Mouse (Mus musculus) ES-E14 (cell line): ENCODE data around the gene Dchs1. TPM values are rescaled to one million over a fixed set of nuclear protein-coding genes. Genes with fewer than 3 reads are reported as not detected.

Experiments
- DNase-seq: peaks from one replicate; pipeline ENCODE4 v3.0.0-alpha.2; 2013; ENCODE audit warnings: low read depth, low spot score
- H3K27ac ChIP-seq: 2 replicates; pipeline ENCODE4 v1.5.1; 2012; ENCODE audit warnings: low read depth, mild to moderate bottlenecking, low read length, moderate library complexity, mixed read lengths; ENCODE audit not compliant: poor library complexity, insufficient read depth, severe bottlenecking
- H3K36me3 ChIP-seq: 2 replicates; pipeline ENCODE4 v1.6.1; 2012; ENCODE audit warnings: mild to moderate bottlenecking, low read length, moderate library complexity, mixed read lengths; ENCODE audit not compliant: control insufficient read depth, poor library complexity, insufficient read depth, severe bottlenecking
- H3K4me1 ChIP-seq, 2 experiments: fragments of 150-350 bp in 1 of 2; sonication (generic) in 1 of 2; 2 replicates each; pipeline ENCODE4 v1.6.1; 2012; ENCODE audit warnings: low read length in 2 of 2, mild to moderate bottlenecking in 1 of 2, mixed read lengths in 1 of 2; ENCODE audit not compliant: control insufficient read depth in 2 of 2, insufficient read depth in 2 of 2, poor library complexity in 1 of 2
- H3K4me3 ChIP-seq, 2 experiments: fragments of 150-350 bp in 1 of 2; sonication (generic) in 1 of 2; 2 replicates each; pipeline ENCODE4 v1.5.1; 2012; ENCODE audit warnings: low read length in 2 of 2, low read depth in 1 of 2, mild to moderate bottlenecking in 1 of 2, mixed read lengths in 1 of 2; ENCODE audit not compliant: insufficient read depth in 1 of 2, poor library complexity in 1 of 2, severe bottlenecking in 1 of 2
- H3K9ac ChIP-seq: 2 replicates; pipeline ENCODE4 v1.6.1; 2012; ENCODE audit warnings: low read depth, mild to moderate bottlenecking, low read length, mixed read lengths; ENCODE audit not compliant: poor library complexity, insufficient read depth, severe bottlenecking
- H3K9me3 ChIP-seq: fragments of 150-350 bp; sonication (generic); 2 replicates; pipeline ENCODE4 v1.6.1; 2012; ENCODE audit warnings: low read depth, mild to moderate bottlenecking, low read length; ENCODE audit not compliant: control insufficient read depth, insufficient read depth
- CHD2 ChIP-seq: IDR thresholded peaks from 2 replicates; pipeline ENCODE4 v1.6.1; 2014; ENCODE audit warnings: mild to moderate bottlenecking, low read depth, low read length, inconsistent platforms
- HCFC1 ChIP-seq: IDR thresholded peaks from 2 replicates; pipeline ENCODE4 v1.6.1; 2012; ENCODE audit warnings: low read length, inconsistent platforms, borderline replicate concordance; ENCODE audit not compliant: insufficient read depth
- MAFK ChIP-seq: IDR thresholded peaks from 2 replicates; pipeline ENCODE4 v1.6.1; 2014; ENCODE audit warnings: mild to moderate bottlenecking, low read depth, low read length, inconsistent platforms; ENCODE audit not compliant: insufficient read depth
- ZC3H11A ChIP-seq: IDR thresholded peaks from 2 replicates; pipeline ENCODE4 v1.6.1; 2012; ENCODE audit warnings: low read depth, mild to moderate bottlenecking, inconsistent platforms, low read length, borderline replicate concordance
- ZNF384 ChIP-seq: IDR thresholded peaks from 2 replicates; pipeline ENCODE4 v1.6.1; 2012; ENCODE audit warnings: low read depth, low read length, inconsistent platforms
- in situ Hi-C, 2 experiments: fragments of 600-800 bp; cut with MboI; formaldehyde crosslinking; loops; one replicate each; pipeline ENCODE4 v1.15.1; 2025; ENCODE audit warnings: low sequenced_read_pairs in 2 of 2, inconsistent platforms in 1 of 2; ENCODE audit not compliant: unreplicated experiment in 2 of 2
- total RNA-seq: library from RNA; depleted of rRNA; stranded (reverse); fragments of 300-350 nt; gene quantifications from 2 replicates; pipeline ENCODE4 v1.2.3, GENCODE M21; 2012

Dchs1 gene
- total RNA-seq, 1 experiment, result 3.3 TPM

GRCm38 (mm10) chr7:105795759-105796366 lies 8.4 kb upstream of the Dchs1 start:
- H3K9me3 ChIP-seq, result no peaks in the 10 kb centered on the region
- H3K4me1 ChIP-seq, result no peaks in the 10 kb centered on the region
- no peaks in the 10 kb centered on the region for H3K36me3 ChIP-seq
- no peak for TF ChIP-seq HCFC1
- TF ChIP-seq ZNF384, result no peak
- no peak for TF ChIP-seq MAFK
- TF ChIP-seq ZC3H11A, result no peak
- TF ChIP-seq CHD2, result no peak
- in situ Hi-C loops, result no loop called here
- no peak for DNase-seq
- no peak overlapping the region for H3K27ac ChIP-seq
- no peak overlapping the region for H3K9ac ChIP-seq
- no peak overlapping the region for H3K4me3 ChIP-seq

GRCm38 (mm10) chr7:105793701-105794100 lies 6.2 kb upstream of the Dchs1 start:
- no peak overlapping the region for H3K4me3 ChIP-seq
- no peaks in the 10 kb centered on the region for H3K4me1 ChIP-seq
- DNase-seq, result no peak
- no peaks in the 10 kb centered on the region for H3K36me3 ChIP-seq
- no peak for TF ChIP-seq CHD2
- no peak for TF ChIP-seq ZNF384
- in situ Hi-C loops, result no loop called here
- H3K9ac ChIP-seq, result no peak overlapping the region
- H3K9me3 ChIP-seq, result no peaks in the 10 kb centered on the region
- H3K27ac ChIP-seq, result no peak overlapping the region

- H3K27ac ChIP-seq, result no peak overlapping the region
- in situ Hi-C loops, result no loop called here
- no peak for DNase-seq
- no peak overlapping the region for H3K4me3 ChIP-seq
- H3K9ac ChIP-seq, result no peak overlapping the region
- H3K9me3 ChIP-seq, result no peaks in the 10 kb centered on the region
- no peaks in the 10 kb centered on the region for H3K36me3 ChIP-seq
- H3K4me1 ChIP-seq, result 0 out of 4 replicates have a peak, but pooled peaks cover 1 to 2% of the 10 kb centered on the region in 2 experiments
- TF ChIP-seq ZC3H11A, result no peak
- no peak for TF ChIP-seq MAFK
- no peak for TF ChIP-seq CHD2
- TF ChIP-seq ZNF384, result no peak
- no peak for TF ChIP-seq HCFC1
Measured at GRCm38 (mm10) chr7:105791147-105791546, 3.7 kb upstream of the Dchs1 start.

GRCm38 (mm10) chr7:105786506-105787284 lies 759 bp downstream of the Dchs1 start:
- no peak for DNase-seq
- Histone ChIP-seq H3K4me1 (0 out of 4 replicates have a peak, but pooled peaks cover 1 to 2% of the 10 kb centered on the region in 2 experiments), H3K36me3 (no peaks in the 10 kb centered on the region), H3K9me3 (no peaks in the 10 kb centered on the region), H3K9ac (no peak overlapping the region), H3K4me3 (peak overlapping the region in 1 of 2 experiments; percentile 63; a peak in 2 of 4 replicates), H3K27ac (no peak overlapping the region)
- no peak for TF ChIP-seq ZNF384
- TF ChIP-seq MAFK, result no peak
- no peak for TF ChIP-seq HCFC1
- in situ Hi-C loops, result no loop called here
